Mouse (Mus musculus) lung, adult 2 months (tissue): Measurements from ENCODE around the gene Nprl3. TPM values are rescaled to one million over a fixed set of nuclear protein-coding genes. Genes with fewer than 3 reads are reported as not detected.

Experiments
- DNase-seq: peaks from one replicate; pipeline ENCODE4 v3.0.0; 2022
- H3K4me1 ChIP-seq: fragments of 200-500 bp; 2 replicates; pipeline ENCODE4 v1.6.1; 2011; ENCODE audit warnings: low read length; ENCODE audit not compliant: control insufficient read depth, insufficient read depth
- H3K4me3 ChIP-seq: fragments of 200-500 bp; replicated peaks from 2 replicates; pipeline ENCODE3; 2011; ENCODE audit warnings: low read depth, mild to moderate bottlenecking, control low read depth, low read length; ENCODE audit errors: extremely low read depth
- CTCF ChIP-seq: fragments of 200-500 bp; IDR thresholded peaks from 2 replicates; pipeline ENCODE4 v1.5.1; 2011; ENCODE audit warnings: mild to moderate bottlenecking, low read length, control low read depth; ENCODE audit not compliant: insufficient read depth
- POLR2A ChIP-seq: fragments of 200-500 bp; IDR thresholded peaks from 2 replicates; pipeline ENCODE4 v1.6.1; 2011; ENCODE audit warnings: low read depth, mild to moderate bottlenecking, control low read depth, low read length, borderline replicate concordance; ENCODE audit errors: extremely low read depth
- WGBS: fragments of 180-500 bp; shearing (Covaris S2); methylation state at CpG from one replicate; pipeline ENCODE4 v1.1.7; 2018; 5-methylcytosine and 5-hydroxymethylcytosine counted together
- polyA plus RNA-seq: library from polyadenylated mRNA; depleted of rRNA; stranded (reverse); fragments of >200 nt; gene quantifications from 2 replicates; pipeline ENCODE4 v1.2.3, GENCODE M21; 2012; rRNA removed

The Nprl3 gene
- polyA plus RNA-seq, 1 experiment: 85.7 TPM

DNA sequence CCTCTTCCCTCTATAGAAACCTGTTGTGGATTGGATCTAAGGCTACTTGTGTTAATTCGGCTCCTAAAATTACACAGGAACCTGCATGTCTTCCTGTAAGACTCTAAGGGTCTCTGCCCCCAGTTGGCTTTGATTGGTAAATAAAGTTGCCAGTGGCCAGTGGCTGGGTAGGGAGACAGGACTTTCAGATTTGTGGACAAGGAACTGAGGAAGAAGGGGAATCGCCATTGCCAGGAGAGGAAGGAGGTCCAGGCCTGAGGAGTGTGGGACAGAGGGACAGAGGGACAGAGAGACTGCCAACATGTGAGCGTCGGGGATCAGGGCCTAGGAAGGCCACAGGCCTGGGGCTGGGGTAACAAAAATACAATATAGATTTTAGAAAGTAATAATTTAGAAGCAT lies 86.3 kb downstream of the Nprl3 start:
- 86% methylated on average over 4 of the region's 4 CpGs for WGBS
- Histone ChIP-seq H3K4me3 (no peak overlapping the region), H3K4me1 (no peaks in the 10 kb centered on the region)
- no peak for TF ChIP-seq POLR2A
- no peak for TF ChIP-seq CTCF
- DNase-seq: no peak

DNA sequence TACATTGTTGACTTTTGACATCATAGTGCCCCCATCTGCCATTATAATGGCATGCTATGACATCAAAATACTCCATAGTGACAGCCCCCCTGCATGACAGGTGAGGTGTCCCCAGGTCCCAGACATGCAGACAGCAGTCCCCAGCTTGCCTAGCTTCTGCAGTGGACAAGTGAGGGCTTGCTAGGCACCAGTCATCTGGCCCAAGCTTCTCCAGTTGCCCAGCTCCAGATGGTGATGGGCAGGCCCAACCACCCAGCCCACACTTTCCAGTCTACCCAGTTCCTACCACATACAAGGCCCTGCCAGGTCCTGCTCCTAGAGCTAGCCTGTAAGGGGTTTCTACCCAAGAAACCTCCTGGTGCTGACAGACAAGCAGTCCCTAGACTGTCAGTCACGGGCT lies 89.0 kb downstream of the Nprl3 start:
- TF ChIP-seq POLR2A: no peak
- TF ChIP-seq CTCF: no peak
- Histone ChIP-seq H3K4me1 (no peaks in the 10 kb centered on the region), H3K4me3 (no peak overlapping the region)
- no peak for DNase-seq
- 78% methylated on average over 1 of the region's 1 CpGs for WGBS

Other genes with a start within 250 kb of the Nprl3 start
- gene Il9r, start 67.4 kb downstream of the Nprl3 start, polyA plus RNA-seq: 1.4 and 2.3 TPM in 2 replicates
- 12.5 and 16.5 TPM in 2 replicates for gene Snrnp25, start 62.3 kb downstream of the Nprl3 start, polyA plus RNA-seq
- 183 and 195 TPM in 2 replicates for gene Rhbdf1, start 45.4 kb downstream of the Nprl3 start, polyA plus RNA-seq
- gene Mpg, start 41.2 kb downstream of the Nprl3 start, polyA plus RNA-seq: 9.8 and 12.4 TPM in 2 replicates
- gene Hba-x, start 8.7 kb upstream of the Nprl3 start, polyA plus RNA-seq: not detected in 2 replicates
- 5,782 and 18,923 TPM in 2 replicates for gene Hba-a1, start 15.8 kb upstream of the Nprl3 start, polyA plus RNA-seq
- gene Hbq1b, start 19.3 kb upstream of the Nprl3 start, polyA plus RNA-seq: 0.60 and 1.6 TPM in 2 replicates
- gene Hba-a2, start 28.8 kb upstream of the Nprl3 start, polyA plus RNA-seq: 11,114 and 27,871 TPM in 2 replicates
- gene Hbq1a, start 32.4 kb upstream of the Nprl3 start, polyA plus RNA-seq: 1.1 and 1.3 TPM in 2 replicates
- gene Sh3pxd2b, start 80.1 kb upstream of the Nprl3 start, polyA plus RNA-seq: 8.1 and 10.7 TPM in 2 replicates
- gene Ubtd2, start 187.7 kb upstream of the Nprl3 start, polyA plus RNA-seq: 8.8 and 11.8 TPM in 2 replicates